Mouse (Mus musculus) stomach, embryonic 14.5 days (tissue): ENCODE measurements around the gene Snrnp35. TPM values are rescaled to one million over a fixed set of nuclear protein-coding genes. Genes with fewer than 3 reads are reported as not detected.

ENCODE experiments used
- ATAC-seq: fragments of 200-750 bp; cut with Nextera tagmentation; 2 replicates; pipeline ENCODE4 v1.8.0; 2017; ENCODE audit warnings: low read depth, moderate TSS enrichment; ENCODE audit not compliant: insufficient number of reproducible peaks, insufficient read depth, low FRiP score
- H3K27ac ChIP-seq: fragments of 300-500 bp; sonication (generic); 2 replicates; pipeline ENCODE4 v1.5.1; 2014; ENCODE audit warnings: mild to moderate bottlenecking, low read length, moderate library complexity, mixed read lengths
- H3K27me3 ChIP-seq: fragments of 300-500 bp; sonication (generic); 2 replicates; pipeline ENCODE4 v1.6.1; 2014; ENCODE audit warnings: low read length, control low read depth, mixed read lengths; ENCODE audit not compliant: control insufficient read depth, insufficient read depth
- H3K36me3 ChIP-seq: fragments of 300-500 bp; sonication (generic); 2 replicates; pipeline ENCODE4 v1.6.1; 2014; ENCODE audit warnings: mild to moderate bottlenecking, control low read depth, low read length, moderate library complexity, mixed read lengths; ENCODE audit not compliant: control insufficient read depth, insufficient read depth
- H3K4me1 ChIP-seq: fragments of 300-500 bp; sonication (generic); 2 replicates; pipeline ENCODE4 v1.6.1; 2014; ENCODE audit warnings: low read length, control low read depth, mixed read lengths; ENCODE audit not compliant: control insufficient read depth, insufficient read depth
- H3K4me2 ChIP-seq: fragments of 300-500 bp; sonication (generic); replicated peaks from 2 replicates; pipeline ENCODE4 v1.6.1; 2014; ENCODE audit warnings: low read depth, low read length, control low read depth
- H3K4me3 ChIP-seq: fragments of 300-500 bp; sonication (generic); 2 replicates; pipeline ENCODE4 v1.5.1; 2014; ENCODE audit warnings: low read depth, low read length, control low read depth
- H3K9ac ChIP-seq: fragments of 300-500 bp; sonication (generic); replicated peaks from 2 replicates; pipeline ENCODE4 v1.6.1; 2014; ENCODE audit warnings: low read depth, mild to moderate bottlenecking, control low read depth, low read length, moderate library complexity, mixed read lengths
- H3K9me3 ChIP-seq: fragments of 300-500 bp; sonication (generic); 2 replicates; pipeline ENCODE4 v1.6.1; 2016; ENCODE audit warnings: low read depth, low read length, control low read depth; ENCODE audit not compliant: control insufficient read depth
- WGBS: fragments of 180-500 bp; shearing (Covaris S2); extraction: QIAGEN DNeasy Blood & Tissue Kit; methylation state at CpG from one replicate; pipeline ENCODE4 v1.1.7; 2014; 5-methylcytosine and 5-hydroxymethylcytosine counted together
- polyA plus RNA-seq: library from polyadenylated mRNA; unstranded; fragments of >200 nt; fragmentation: Nextera tagmentation; extraction: Ambion mirVana; gene quantifications from 2 replicates; pipeline ENCODE4 v1.2.1, GENCODE M21; 2014

Gene Snrnp35
- polyA plus RNA-seq, 1 experiment from 2014 or later: 11.5 TPM

GRCm38 (mm10) chr5:124538813-124539792 lies 56.2 kb downstream of the Snrnp35 start:
- H3K9me3 ChIP-seq: no peaks in the 10 kb centered on the region
- H3K4me3 ChIP-seq: no peak overlapping the region
- H3K4me1 ChIP-seq: peaks cover 12% of the 10 kb centered on the region
- H3K27ac ChIP-seq: no peak overlapping the region
- H3K9ac ChIP-seq: no peak overlapping the region
- no peaks in the 10 kb centered on the region for H3K27me3 ChIP-seq
- H3K4me2 ChIP-seq: no peak overlapping the region
- peaks cover 11% of the 10 kb centered on the region for H3K36me3 ChIP-seq
- no peak for ATAC-seq
- 76% methylated on average over 14 of the region's 16 CpGs for WGBS

GRCm38 (mm10) chr5:124539905-124540304 lies 57.0 kb downstream of the Snrnp35 start:
- no peak for ATAC-seq
- Histone ChIP-seq H3K27ac (peak overlapping the region; percentile 36; the same call in 1 of the 2 replicates), H3K4me1 (peaks cover 12% of the 10 kb centered on the region), H3K4me3 (peak overlapping the region; percentile 95; the same call in 1 of the 2 replicates), H3K9me3 (no peaks in the 10 kb centered on the region), H3K36me3 (peaks cover 19% of the 10 kb centered on the region), H3K9ac (no peak overlapping the region), H3K4me2 (peak overlapping the region; percentile 28; the same call in 1 of the 2 replicates), H3K27me3 (no peaks in the 10 kb centered on the region)
- WGBS: 71% methylated on average over 4 of the region's 4 CpGs

- Histone ChIP-seq H3K27ac (peak within 1 kb of the TSS; percentile 84), H3K4me3 (peak within 1 kb of the TSS; percentile 95), H3K36me3 (peaks cover 23% of the 10 kb centered on the region), H3K4me1 (peaks cover 12% of the 10 kb centered on the region), H3K9me3 (no peaks in the 10 kb centered on the region), H3K27me3 (no peaks in the 10 kb centered on the region), H3K9ac (peak within 1 kb of the TSS; percentile 92), H3K4me2 (peak within 1 kb of the TSS; percentile 74)
- peak; percentile 92 for ATAC-seq
- WGBS: under 1% methylated on average over 35 of the region's 35 CpGs
Observed at GRCm38 (mm10) chr5:124540383-124540786, 57.5 kb downstream of the Snrnp35 start, which contains the start of gene Tmed2. Gene Tmed2 (plus strand): TSS chr5:124540695.

Other genes starting within 250 kb of the Snrnp35 start
- gene Pitpnm2, start 233.4 kb upstream of the Snrnp35 start, polyA plus RNA-seq: 6.6 and 6.9 TPM in 2 replicates
- 18.3 and 20.2 TPM in 2 replicates for gene Mphosph9, start 155.2 kb upstream of the Snrnp35 start, polyA plus RNA-seq
- gene 2810006K23Rik, start 155.0 kb upstream of the Snrnp35 start, polyA plus RNA-seq: 9.1 and 10.8 TPM in 2 replicates
- 50.8 and 53.7 TPM in 2 replicates for gene Cdk2ap1, start 120.1 kb upstream of the Snrnp35 start, polyA plus RNA-seq
- gene Sbno1, start 57.1 kb upstream of the Snrnp35 start, polyA plus RNA-seq: 95.3 and 104 TPM in 2 replicates
- 52.9 and 59.8 TPM in 2 replicates for gene Kmt5a, start 43.2 kb upstream of the Snrnp35 start, polyA plus RNA-seq
- gene Rilpl2, start 4.8 kb upstream of the Snrnp35 start, polyA plus RNA-seq: 30.6 and 31.7 TPM in 2 replicates
- gene Rilpl1, start 48.3 kb downstream of the Snrnp35 start, polyA plus RNA-seq: 14.9 and 16.8 TPM in 2 replicates
- 519 and 589 TPM in 2 replicates for gene Tmed2, start 57.6 kb downstream of the Snrnp35 start, polyA plus RNA-seq
- gene Ddx55, start 69.7 kb downstream of the Snrnp35 start, polyA plus RNA-seq: 15.3 and 16.4 TPM in 2 replicates
- 71.2 and 78.7 TPM in 2 replicates for gene Eif2b1, start 96.0 kb downstream of the Snrnp35 start, polyA plus RNA-seq
- gene Gtf2h3, start 96.0 kb downstream of the Snrnp35 start, polyA plus RNA-seq: 72.4 and 73.6 TPM in 2 replicates
- 43.0 and 44.2 TPM in 2 replicates for gene Atp6v0a2, start 145.4 kb downstream of the Snrnp35 start, polyA plus RNA-seq
- gene Dnah10, start 242.0 kb downstream of the Snrnp35 start, polyA plus RNA-seq: 0.03 TPM in 1 of 2 replicates, not detected in the other